Mouse (Mus musculus) forebrain, embryonic 14.5 days (tissue): ENCODE results near the gene Stt3b. TPM values are rescaled to one million over a fixed set of nuclear protein-coding genes. Genes with fewer than 3 reads are reported as not detected.

Experiments used
- ATAC-seq: fragments of 200-750 bp; cut with Nextera tagmentation; 2 replicates; pipeline ENCODE4 v1.8.0; 2017; ENCODE audit warnings: mild to moderate bottlenecking, moderate library complexity
- DNase-seq: peaks from one replicate; pipeline ENCODE4 v3.0.0-alpha.2; 2015; ENCODE audit warnings: low spot score
- H3K27ac ChIP-seq: fragments of 300-500 bp; sonication (generic); 2 replicates; pipeline ENCODE4 v1.5.1; 2014; ENCODE audit warnings: low read depth, mild to moderate bottlenecking, control low read depth, low read length, moderate library complexity
- H3K27me3 ChIP-seq: fragments of 300-500 bp; sonication (generic); replicated peaks from 2 replicates; pipeline ENCODE4 v1.6.1; 2014; ENCODE audit warnings: low read length, control low read depth, mixed read lengths; ENCODE audit not compliant: control insufficient read depth, insufficient read depth
- H3K36me3 ChIP-seq: fragments of 300-500 bp; sonication (generic); 2 replicates; pipeline ENCODE4 v1.6.1; 2014; ENCODE audit warnings: low read length, control low read depth; ENCODE audit not compliant: control insufficient read depth, insufficient read depth
- H3K4me1 ChIP-seq: fragments of 300-500 bp; sonication (generic); 2 replicates; pipeline ENCODE4 v1.6.1; 2014; ENCODE audit warnings: antibody characterized with exemption, low read length, control low read depth; ENCODE audit not compliant: control insufficient read depth, insufficient read depth
- H3K4me2 ChIP-seq: fragments of 300-500 bp; sonication (generic); 2 replicates; pipeline ENCODE4 v1.6.1; 2014; ENCODE audit warnings: mild to moderate bottlenecking, control low read depth, low read length
- H3K4me3 ChIP-seq: fragments of 300-500 bp; sonication (generic); 2 replicates; pipeline ENCODE4 v1.5.1; 2014; ENCODE audit warnings: low read depth, low read length, control low read depth
- H3K9ac ChIP-seq: fragments of 300-500 bp; sonication (generic); 2 replicates; pipeline ENCODE4 v1.6.1; 2014; ENCODE audit warnings: mild to moderate bottlenecking, low read length, control low read depth, moderate library complexity
- H3K9me3 ChIP-seq: fragments of 300-500 bp; sonication (generic); replicated peaks from 2 replicates; pipeline ENCODE4 v1.6.1; 2016; ENCODE audit warnings: low read length, control low read depth, mixed read lengths; ENCODE audit not compliant: control insufficient read depth
- WGBS: fragments of 180-500 bp; shearing (Covaris S2); extraction: QIAGEN DNeasy Blood & Tissue Kit; methylation state at CpG from one replicate; pipeline ENCODE4 v1.1.7; 2014; 5-methylcytosine and 5-hydroxymethylcytosine counted together
- polyA plus RNA-seq: library from polyadenylated mRNA; unstranded; fragments of >200 nt; fragmentation: Nextera tagmentation; extraction: Ambion mirVana; gene quantifications from 2 replicates; pipeline ENCODE4 v1.2.1, GENCODE M21; 2014

The Stt3b gene
- polyA plus RNA-seq, result 74.8 and 80.5 TPM in 2 replicates

DNA sequence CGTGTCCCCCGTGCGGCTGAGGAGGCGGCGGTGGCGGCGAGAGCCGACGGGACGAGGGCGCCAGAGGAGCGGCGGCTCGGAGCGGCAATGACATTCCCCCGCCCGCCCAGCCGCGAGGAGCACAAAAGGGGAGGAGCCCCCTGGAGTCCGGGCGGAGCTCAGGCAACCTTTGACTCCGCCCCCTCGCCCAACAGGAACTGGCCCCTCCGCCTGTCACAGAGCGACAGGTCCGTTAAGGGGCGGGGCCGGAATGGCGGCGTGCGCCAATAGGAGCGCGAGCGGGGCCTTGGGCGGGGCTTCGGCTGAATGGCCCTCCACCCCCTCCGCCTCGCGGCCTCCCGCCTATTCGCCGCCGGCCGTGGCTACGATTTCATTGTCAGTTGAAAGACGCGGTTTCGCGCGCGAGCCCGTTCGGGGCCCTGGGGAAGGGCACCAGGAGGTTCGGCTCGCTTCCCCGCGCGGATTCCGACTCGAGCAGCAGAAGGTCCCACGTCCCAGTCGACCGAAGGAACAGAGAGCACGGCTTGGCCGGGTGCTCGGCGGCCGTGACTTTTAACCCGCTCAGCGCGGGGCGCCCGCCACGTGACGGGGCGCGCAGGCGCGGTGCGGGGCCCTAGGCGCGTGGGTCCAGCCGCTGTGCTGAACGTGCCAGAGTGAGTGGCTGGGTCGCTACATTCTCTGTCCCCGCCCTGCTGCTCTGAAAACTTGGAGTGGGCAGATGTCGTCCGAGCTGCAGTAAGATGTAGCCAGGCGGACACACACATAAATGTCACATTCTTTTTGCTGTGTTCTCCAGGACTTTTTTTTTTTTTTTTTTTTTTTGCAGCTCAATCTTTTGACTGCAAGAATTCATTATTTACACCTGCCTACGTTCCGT is at the start of gene Stt3b:
TSS of gene Stt3b (minus strand) at position 76 of the 877 bp plus-strand sequence.
- H3K4me1 ChIP-seq, result peaks cover 27% of the 10 kb centered on the region
- H3K9ac ChIP-seq, result peak within 1 kb of the TSS; percentile 98
- ATAC-seq (peak; percentile 94), DNase-seq (peak; percentile 100)
- peak within 1 kb of the TSS; percentile 97 for H3K27ac ChIP-seq
- no peaks in the 10 kb centered on the region for H3K9me3 ChIP-seq
- H3K36me3 ChIP-seq, result no peaks in the 10 kb centered on the region
- under 1% methylated on average over 91 of the region's 91 CpGs for WGBS
- H3K4me2 ChIP-seq, result peak within 1 kb of the TSS; percentile 62
- H3K4me3 ChIP-seq, result peak within 1 kb of the TSS; percentile 96
- no peaks in the 10 kb centered on the region for H3K27me3 ChIP-seq

GRCm38 (mm10) chr9:115358421-115358820 is 48.2 kb upstream of the Stt3b start:
- H3K9ac ChIP-seq, result no peak overlapping the region
- WGBS, result 90% methylated on average over 2 of the region's 2 CpGs
- ATAC-seq (no peak), DNase-seq (no peak)
- H3K4me3 ChIP-seq, result no peak overlapping the region
- no peaks in the 10 kb centered on the region for H3K36me3 ChIP-seq
- H3K27ac ChIP-seq, result no peak overlapping the region
- no peaks in the 10 kb centered on the region for H3K9me3 ChIP-seq
- H3K4me1 ChIP-seq, result no peaks in the 10 kb centered on the region
- no peaks in the 10 kb centered on the region for H3K27me3 ChIP-seq
- H3K4me2 ChIP-seq, result no peak overlapping the region

- Histone ChIP-seq H3K4me2 (no peak overlapping the region), H3K4me1 (no peaks in the 10 kb centered on the region), H3K27me3 (no peaks in the 10 kb centered on the region), H3K4me3 (no peak overlapping the region), H3K9me3 (no peaks in the 10 kb centered on the region), H3K27ac (no peak overlapping the region), H3K9ac (no peak overlapping the region), H3K36me3 (no peaks in the 10 kb centered on the region)
- 97% methylated on average over 1 of the region's 1 CpGs for WGBS
- no peak for DNase-seq
- ATAC-seq, result no peak
Measured at GRCm38 (mm10) chr9:115357996-115358395, 47.8 kb upstream of the Stt3b start.

GRCm38 (mm10) chr9:115356731-115357458 is 46.7 kb upstream of the Stt3b start:
- no peaks in the 10 kb centered on the region for H3K36me3 ChIP-seq
- no peaks in the 10 kb centered on the region for H3K4me1 ChIP-seq
- DNase-seq (no peak), ATAC-seq (no peak)
- no peak overlapping the region for H3K27ac ChIP-seq
- WGBS, result 40% methylated on average over 19 of the region's 19 CpGs
- no peaks in the 10 kb centered on the region for H3K27me3 ChIP-seq
- H3K9ac ChIP-seq, result no peak overlapping the region
- no peak overlapping the region for H3K4me2 ChIP-seq
- H3K4me3 ChIP-seq, result no peak overlapping the region
- no peaks in the 10 kb centered on the region for H3K9me3 ChIP-seq

DNA sequence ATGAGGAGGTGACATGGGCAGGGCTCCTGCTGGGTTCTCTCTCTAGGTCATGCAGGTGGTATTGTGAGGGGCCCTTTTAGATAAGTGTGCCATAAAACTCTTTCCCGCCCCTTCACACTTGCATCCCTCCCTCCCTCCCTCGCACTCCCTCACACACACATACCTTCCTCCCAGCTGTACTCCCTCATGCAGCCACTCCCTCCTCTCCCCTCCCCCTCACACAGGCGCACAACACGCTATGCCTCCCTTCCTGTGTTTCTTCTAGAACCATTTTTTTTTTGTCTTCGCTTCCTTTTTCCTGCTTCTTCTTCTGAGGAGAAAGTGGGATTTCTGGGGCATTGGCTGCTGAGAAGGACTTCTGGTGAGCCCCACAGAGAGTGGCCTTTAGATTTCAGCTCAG is 45.8 kb upstream of the Stt3b start:
- no peak overlapping the region for H3K4me3 ChIP-seq
- H3K4me2 ChIP-seq, result no peak overlapping the region
- no peak for DNase-seq
- H3K27ac ChIP-seq, result no peak overlapping the region
- ATAC-seq, result no peak
- no peaks in the 10 kb centered on the region for H3K27me3 ChIP-seq
- no peak overlapping the region for H3K9ac ChIP-seq
- no peaks in the 10 kb centered on the region for H3K9me3 ChIP-seq
- no peaks in the 10 kb centered on the region for H3K4me1 ChIP-seq
- H3K36me3 ChIP-seq, result no peaks in the 10 kb centered on the region
- 67% methylated on average over 5 of the region's 5 CpGs for WGBS

DNA sequence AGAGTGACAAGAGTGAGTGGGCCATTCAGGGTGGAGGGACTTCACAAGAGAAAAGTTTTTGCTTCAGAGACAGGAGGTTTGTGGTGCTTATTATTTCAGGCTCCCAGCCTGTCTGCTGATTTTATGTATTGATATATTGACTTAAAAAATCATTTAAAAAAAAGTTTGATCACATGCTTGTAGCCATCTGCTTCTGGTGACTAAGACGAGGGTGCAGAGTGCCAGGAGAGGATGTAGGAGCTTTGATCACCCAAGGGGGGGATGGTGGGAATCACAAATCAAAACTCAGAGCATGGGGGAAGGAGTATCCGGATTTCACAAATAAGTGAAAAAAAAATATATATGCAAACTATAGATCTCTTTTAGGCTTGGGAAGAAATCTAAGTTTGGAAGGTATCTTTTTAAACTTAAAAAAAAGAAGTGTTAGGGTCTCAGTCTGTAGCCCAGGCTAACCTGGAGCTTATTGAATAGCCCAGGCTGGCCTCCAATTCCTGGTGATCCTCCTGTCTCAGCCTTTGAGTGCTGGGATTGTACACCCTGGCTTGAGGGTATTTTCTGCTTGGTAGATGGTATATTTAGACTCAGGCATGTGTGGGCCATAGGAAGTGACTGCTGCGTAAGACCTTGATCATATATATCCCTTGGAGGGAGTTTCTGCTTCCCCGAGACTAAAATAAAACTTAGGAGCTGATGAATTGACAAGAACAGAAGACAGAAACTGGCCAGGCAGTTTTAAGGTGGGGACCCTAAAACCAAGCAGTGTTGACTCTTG is 39.7 kb upstream of the Stt3b start:
- WGBS, result 80% methylated on average over 4 of the region's 4 CpGs
- Histone ChIP-seq H3K36me3 (no peaks in the 10 kb centered on the region), H3K27me3 (no peaks in the 10 kb centered on the region), H3K4me2 (no peak overlapping the region), H3K4me3 (no peak overlapping the region), H3K4me1 (no peaks in the 10 kb centered on the region), H3K27ac (no peak overlapping the region), H3K9me3 (no peaks in the 10 kb centered on the region), H3K9ac (no peak overlapping the region)
- no peak for ATAC-seq
- DNase-seq, result no peak

DNA sequence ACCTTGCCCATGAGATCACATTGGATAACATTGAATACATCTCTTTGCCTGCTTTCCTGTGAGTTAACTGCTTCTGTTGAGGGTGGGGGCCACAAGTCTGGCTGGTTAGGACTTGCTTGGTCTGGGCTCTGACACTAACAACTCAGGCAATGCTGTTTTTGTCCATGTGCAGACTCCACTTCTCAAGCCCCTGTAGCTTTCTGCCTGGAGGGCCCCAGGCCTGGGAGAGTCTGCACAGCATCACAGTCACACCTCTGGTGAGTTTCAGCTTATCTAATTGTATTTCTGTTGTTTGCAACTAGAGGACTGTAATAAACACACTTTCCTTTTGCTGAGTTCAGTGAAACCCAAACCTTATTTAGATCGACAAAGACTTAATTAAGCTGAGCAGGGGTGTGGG is 38.9 kb upstream of the Stt3b start:
- no peaks in the 10 kb centered on the region for H3K9me3 ChIP-seq
- H3K27me3 ChIP-seq, result no peaks in the 10 kb centered on the region
- ATAC-seq, result no peak
- no peak overlapping the region for H3K4me3 ChIP-seq
- no peak for DNase-seq
- 52% methylated on average over 1 of the region's 1 CpGs for WGBS
- no peaks in the 10 kb centered on the region for H3K4me1 ChIP-seq
- no peak overlapping the region for H3K9ac ChIP-seq
- H3K4me2 ChIP-seq, result no peak overlapping the region
- no peak overlapping the region for H3K27ac ChIP-seq
- H3K36me3 ChIP-seq, result no peaks in the 10 kb centered on the region

- WGBS, result 77% methylated on average over 3 of the region's 3 CpGs
- Histone ChIP-seq H3K27ac (no peak overlapping the region), H3K9ac (no peak overlapping the region), H3K4me2 (no peak overlapping the region), H3K4me1 (peaks cover 5% of the 10 kb centered on the region; the same call in 1 of the 2 replicates), H3K27me3 (no peaks in the 10 kb centered on the region), H3K36me3 (no peaks in the 10 kb centered on the region), H3K9me3 (no peaks in the 10 kb centered on the region), H3K4me3 (no peak overlapping the region)
- ATAC-seq (no peak), DNase-seq (no peak)
Measured at GRCm38 (mm10) chr9:115344930-115345329, 34.7 kb upstream of the Stt3b start.
